Mouse (Mus musculus): Measurements from ENCODE around the gene Nsg1.

The Nsg1 gene

DNA sequence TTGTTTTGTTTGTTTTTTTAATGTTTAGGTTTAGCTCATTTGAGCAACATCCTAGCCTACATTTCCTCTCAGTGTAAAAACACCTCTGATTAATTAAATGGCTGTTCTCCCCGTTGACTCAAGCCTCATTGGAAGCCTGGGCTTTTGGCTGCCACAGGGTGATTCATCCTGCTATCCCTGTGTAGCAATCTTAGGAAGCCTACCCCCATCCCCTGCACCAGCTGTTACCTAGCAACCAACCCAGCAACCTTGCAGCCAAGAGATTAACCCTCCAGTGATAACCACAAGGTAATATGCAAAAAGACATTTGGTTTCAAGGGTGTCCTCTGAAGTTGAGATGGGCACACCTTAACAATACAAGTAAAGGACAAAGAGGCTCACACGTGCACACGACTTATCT is 8.4 kb downstream of the Nsg1 start:
- ATAC-seq (ENCODE audit: insufficient number of reproducible peaks, low FRiP score, low TSS enrichment), result no peak; the same call in 1 of the 2 replicates

DNA sequence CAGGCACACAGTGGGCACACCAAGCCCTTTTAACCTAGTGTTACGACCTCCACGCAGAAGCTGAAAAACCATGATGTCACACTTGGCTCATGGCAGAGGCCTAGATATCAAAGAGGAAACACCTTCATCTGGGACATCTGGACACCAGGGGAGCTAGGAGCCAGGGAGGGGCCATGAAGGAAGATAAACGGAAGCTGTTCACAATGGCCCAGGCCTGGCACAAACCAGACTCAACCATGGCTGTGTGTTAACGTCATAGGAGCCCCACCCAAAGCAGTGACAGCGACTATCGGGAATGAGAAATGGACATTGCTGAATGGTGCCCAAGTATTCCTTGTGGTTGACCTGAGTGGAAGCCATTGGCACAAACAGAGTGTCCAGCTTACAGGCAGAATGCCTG is 13.2 kb downstream of the Nsg1 start:
- no peak for ATAC-seq (ENCODE audit: insufficient number of reproducible peaks, low FRiP score, low TSS enrichment)

DNA sequence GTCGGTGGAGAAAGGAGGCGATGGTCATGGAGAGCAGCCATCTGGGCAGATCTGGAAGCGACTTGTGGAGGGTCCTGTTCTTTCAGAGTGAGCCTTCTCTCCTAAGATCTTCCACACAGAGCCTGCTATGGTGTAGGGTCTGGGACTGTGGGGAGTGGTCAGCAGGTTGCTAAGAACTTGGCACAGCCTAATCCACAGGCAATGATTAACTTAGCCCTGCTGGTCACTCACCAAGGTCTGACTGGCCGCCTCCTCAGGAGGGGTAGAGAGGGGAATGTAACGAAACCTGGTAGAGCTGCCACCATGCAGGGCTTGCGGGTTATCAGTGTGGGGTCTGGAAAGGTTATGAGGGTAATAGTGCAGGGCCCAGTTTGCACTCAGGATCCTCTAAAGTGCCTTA is 18.8 kb downstream of the Nsg1 start:
- no peak for ATAC-seq (ENCODE audit: insufficient number of reproducible peaks, low FRiP score, low TSS enrichment)

DNA sequence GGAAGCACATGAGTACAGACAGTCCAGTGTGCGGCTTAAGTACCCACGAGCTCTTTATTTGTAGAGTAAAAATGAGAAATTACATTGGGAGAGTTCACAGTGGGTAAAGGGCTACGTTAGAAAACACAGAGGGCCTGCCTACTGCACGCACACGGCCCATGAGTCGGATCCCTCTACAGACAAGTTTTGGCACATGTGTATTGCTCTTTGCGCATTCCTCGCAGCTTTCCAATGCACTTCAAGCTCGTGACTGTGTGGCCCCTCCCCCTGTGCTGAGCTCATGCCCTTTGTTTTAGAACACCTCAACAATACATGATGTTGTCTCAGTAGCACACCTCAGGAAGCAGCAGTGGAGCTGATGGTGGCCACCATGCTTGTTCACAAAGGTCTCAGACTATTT is 22.5 kb downstream of the Nsg1 start:
- ATAC-seq (ENCODE audit: insufficient number of reproducible peaks, low FRiP score, low TSS enrichment), result no peak

DNA sequence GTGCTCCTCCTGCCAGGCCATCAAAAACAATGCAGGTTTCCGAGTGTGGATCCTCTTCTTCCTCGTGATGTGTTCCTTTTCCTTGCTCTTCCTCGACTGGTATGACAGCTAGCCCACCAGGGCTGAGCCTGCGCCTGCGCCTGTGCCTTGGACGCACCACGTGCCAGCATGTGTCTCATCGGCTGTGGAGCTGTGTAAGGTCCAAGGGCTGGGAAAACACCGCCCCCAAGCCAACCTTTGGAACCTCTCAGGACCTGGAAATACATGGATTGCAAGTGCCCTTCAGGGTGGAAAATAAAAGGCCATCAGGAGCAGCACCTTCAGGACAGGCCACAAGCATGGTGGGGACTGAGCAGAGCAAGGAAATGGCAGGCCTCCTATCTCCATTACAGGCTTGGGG is 23.5 kb downstream of the Nsg1 start:
- ATAC-seq (ENCODE audit: insufficient number of reproducible peaks, low FRiP score, low TSS enrichment), result no peak

DNA sequence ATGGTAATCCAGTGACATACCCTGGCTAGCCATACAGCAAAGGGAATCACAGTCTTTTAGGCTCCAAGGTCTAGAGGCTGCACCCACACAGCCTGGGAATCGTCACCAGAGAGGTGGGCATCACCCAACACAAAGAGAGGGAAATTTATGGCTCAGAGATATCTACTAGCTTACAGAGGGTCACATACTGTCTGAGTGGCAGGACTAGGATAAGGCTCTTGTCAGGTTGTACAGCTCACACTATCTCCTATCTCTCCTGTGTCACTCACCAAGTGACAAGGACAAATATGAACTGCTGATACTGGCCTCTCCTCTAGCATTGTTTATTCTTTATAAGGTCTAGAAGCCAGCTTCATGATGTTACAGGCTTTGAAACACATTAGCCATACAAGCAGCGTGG is 30.4 kb downstream of the Nsg1 start:
- ATAC-seq (ENCODE audit: insufficient number of reproducible peaks, low FRiP score, low TSS enrichment), result no peak

DNA sequence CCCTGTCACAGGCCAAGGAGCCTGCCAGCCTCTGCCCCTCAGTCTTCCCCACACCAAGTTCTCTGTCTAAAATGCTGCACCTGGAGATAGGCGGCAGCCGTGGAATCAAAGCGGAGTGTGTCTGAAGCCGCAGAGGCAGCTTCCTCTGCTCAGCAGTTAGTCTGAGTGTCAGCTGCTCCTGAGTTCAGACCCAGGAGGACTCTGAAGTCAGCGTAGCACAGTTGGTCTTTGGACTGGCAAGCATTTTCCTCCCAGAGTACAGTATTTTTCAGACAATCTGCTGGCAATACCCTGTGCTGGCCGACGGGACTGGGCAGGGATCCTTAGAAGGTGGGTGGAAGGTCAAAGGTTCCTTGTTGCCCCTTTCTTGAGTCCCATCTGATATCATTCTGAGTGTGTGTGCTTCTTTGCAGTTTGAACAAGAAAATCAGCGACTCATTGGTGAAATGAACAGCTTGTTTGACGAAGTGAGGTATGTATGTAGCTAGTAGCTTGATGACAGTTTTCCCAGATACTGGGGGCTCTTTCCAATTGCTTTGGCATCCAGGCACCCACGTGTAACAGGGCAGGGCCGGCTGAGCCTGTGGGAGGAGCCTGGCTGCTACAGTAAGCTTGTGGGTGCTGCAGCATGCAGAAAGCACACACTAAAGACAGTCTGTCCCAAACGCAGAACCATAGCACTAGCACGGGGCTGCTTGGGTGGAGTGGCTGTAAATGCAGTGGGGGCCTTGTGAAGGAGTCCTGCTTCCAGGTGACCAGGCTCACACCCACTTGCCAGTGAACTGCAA is 33.0 kb downstream of the Nsg1 start:
- no peak for ATAC-seq (ENCODE audit: insufficient number of reproducible peaks, low FRiP score, low TSS enrichment)

DNA sequence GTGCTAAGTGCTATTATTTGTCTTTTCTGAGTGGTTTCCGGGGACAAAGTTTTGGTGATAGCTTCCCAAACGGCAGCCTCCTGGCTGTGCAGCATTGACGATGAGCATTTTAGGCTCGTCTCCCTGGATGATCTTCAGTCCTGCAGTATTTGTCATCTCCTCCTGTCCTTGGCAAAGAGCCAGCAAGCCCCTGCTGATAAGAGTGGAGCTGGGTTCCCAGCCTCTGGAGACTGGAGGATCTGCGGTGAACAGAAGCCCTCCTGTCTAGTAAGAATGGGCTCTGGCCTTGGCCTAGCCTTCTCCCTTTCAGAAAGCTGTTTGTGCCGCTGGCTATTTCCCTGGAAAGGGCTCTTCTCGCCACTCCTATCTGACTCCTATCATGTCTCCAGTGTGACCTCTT is 38.0 kb downstream of the Nsg1 start:
- no peak for ATAC-seq (ENCODE audit: insufficient number of reproducible peaks, low FRiP score, low TSS enrichment)

DNA sequence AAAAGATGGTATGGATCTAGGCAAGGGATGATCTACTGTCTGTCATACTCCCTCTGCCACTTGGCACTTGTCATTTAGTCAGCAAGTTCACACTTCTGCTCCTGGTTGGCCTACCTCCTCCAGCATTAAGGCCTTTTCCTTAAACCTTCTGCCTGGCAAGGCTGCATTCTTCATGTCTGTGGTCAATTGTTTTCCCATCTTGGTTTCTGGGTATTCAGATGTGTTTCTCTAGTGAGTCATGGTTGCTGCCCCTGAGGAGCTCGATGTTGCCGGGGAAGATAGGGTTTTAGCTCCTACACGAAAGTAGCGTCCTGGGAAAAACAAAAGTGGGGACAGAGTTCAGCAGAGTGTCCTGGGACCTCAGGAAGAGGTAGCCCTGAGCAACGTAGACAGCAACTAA is 40.4 kb downstream of the Nsg1 start:
- no peak for ATAC-seq (ENCODE audit: insufficient number of reproducible peaks, low FRiP score, low TSS enrichment)

DNA sequence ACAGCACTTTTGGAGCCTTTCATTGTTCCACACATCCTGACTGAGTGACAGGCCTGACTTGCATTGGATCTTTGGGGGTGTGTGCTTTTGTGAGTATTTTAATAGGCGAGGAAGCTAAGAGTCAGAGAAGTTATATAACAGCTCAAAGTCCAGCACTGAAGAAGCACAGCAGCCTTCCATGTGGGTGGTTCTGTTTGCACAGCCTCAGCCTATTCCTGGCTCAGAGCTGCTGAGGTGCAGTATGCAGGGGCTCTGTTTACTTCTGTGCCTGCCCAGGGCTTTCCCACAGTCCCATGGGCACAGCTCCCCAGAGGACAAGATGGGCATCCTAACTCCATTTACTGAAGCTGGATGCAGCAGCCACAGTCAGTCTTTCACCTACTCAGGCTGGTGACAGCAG is 42.7 kb downstream of the Nsg1 start:
- ATAC-seq (ENCODE audit: insufficient number of reproducible peaks, low FRiP score, low TSS enrichment), result 0 out of 2 replicates have a peak, but pooled peaks have one; percentile 26

DNA sequence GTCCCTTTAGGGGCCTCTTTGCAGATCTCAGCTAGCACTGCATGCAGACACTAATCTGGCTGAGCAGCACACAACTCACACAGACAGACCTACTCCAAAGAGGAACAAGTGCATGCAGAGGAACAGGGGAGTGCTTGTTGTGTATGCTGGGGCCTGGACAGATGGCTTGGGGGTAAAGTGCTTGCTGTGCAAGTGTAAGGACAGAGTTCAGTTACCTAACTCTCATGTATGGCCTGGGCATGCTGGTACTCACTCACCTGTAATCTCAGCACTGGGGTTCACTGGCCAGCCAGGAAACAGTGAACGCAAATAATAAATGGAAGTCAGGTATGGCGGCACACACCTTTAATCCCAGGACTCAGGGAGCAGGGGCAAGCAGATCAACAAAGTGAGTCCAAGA is 45.2 kb downstream of the Nsg1 start:
- ATAC-seq (ENCODE audit: insufficient number of reproducible peaks, low FRiP score, low TSS enrichment), result no peak

DNA sequence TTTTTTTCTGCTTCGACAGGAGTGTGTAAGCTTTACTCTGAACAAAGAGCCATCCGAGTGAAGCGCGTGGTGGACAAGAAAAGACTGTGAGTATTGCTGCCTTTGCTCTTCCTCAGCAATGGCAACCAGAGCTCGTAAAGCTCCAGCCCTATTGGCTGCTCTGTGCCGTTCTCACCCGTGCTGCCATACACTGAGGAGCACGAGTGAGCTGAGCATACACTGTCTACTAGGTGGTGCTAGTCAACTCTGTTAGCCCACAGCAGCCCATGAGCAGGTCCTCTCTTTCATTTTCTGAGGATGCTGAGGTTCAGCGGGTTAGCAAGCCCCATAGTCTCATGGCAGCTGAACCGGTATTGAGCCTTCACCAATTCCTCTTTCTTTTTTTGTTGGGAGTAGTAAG is 52.9 kb downstream of the Nsg1 start:
- no peak for ATAC-seq (ENCODE audit: insufficient number of reproducible peaks, low FRiP score, low TSS enrichment)

DNA sequence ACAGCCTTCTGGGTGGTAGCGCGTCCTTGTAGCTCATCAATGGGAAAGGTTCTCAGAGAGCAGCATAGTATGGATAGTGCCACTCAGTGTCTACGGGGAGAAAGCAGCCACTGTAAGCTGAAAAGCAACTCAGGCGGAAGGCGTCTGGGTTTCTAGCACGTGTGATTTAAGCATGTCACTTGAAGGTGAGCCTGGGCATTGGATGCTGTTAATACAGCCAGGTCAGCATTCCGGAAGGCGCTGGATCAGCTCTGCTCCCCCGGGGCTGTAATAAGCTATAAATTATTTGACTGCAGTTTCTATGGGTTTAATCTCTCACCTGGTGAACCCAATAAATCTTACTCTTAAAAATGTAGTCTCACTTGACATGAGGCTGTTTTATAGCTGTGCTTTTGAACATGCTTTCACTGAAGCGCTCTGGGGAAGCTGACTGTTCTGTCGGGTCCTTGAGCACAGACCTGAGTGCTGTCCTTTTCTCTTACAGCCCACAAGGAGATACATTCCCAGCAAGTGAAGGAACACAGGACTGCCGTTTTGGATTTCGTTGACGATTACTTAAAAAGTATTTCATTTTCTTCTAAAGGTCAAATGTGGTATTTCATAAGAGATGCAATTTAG is 53.5 kb downstream of the Nsg1 start:
- ATAC-seq (ENCODE audit: insufficient number of reproducible peaks, low FRiP score, low TSS enrichment), result no peak

DNA sequence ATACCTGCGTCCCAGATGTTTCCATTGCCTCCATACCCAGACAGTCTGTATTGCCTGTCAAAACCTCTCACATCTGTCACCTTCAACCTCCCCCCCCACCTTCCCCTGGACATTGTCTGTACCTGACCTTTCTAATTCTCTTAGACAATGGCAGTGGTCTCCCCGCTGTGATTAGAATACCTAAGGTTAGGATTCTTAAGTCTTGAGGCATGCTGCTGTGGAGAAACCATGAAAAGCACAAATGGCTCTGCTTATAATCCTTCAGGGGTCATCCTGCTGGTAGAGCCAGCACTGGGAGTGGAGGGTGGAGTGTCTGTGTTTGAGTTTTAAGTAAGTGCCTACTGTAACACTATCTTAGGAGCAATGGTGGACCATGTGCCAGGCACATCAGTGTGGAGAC is 56.8 kb downstream of the Nsg1 start:
- ATAC-seq (ENCODE audit: insufficient number of reproducible peaks, low FRiP score, low TSS enrichment), result no peak

DNA sequence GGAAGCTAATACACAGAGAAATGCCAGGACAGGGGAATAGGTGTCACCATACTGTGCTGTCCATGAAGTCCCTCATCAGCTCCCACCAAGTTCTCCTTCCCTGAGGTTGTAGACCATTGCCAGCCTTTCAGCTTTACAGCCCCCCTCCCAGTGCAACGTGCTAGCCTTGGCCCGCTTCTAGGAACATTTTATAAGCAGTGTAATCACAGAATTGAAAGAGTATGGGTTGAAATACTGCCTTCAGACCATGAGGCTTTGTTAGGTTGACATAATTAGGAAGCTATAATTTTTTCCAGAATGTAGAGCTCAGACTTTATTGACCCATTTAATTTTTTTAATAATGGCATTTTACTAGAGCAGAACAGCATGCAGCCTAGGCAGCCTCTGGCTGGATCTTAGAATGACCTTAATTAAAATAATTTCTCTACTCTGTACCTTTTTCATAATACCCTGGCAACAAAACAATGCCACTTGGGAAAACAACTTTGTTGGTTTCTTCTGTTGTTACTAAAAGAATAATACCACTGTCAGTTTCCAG is 60.5 kb downstream of the Nsg1 start:
- ATAC-seq (ENCODE audit: insufficient number of reproducible peaks, low FRiP score, low TSS enrichment), result no peak

DNA sequence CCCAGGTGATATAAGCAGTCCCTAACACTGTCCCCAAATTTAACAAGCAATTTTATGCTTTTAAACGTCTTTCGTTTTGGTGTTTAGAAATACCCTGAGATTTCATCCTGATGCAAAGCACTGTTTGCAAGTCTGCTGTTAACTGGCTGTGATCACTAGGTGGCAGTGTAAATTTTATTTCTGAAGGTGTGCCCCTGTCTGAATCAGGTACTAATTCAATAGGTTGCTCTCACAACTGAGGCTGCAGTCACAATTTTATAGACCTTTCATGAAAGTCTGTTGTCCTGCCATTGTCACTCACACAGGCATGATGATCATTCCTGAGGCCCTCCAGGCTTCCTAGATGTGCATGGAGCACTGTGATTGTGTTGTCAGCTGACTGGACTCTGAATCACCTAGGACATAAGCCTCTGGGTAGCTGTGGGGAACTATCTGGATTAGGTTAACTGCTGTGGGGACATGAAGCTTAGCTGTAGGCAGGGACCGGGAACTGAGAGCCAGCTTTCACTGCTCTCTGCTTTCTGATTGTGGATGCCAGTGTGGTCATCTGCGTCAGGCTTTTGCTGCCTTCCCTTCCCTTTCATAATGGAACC is 62.1 kb downstream of the Nsg1 start:
- 0 out of 2 replicates have a peak, but pooled peaks have one; percentile 54 for ATAC-seq (ENCODE audit: insufficient number of reproducible peaks, low FRiP score, low TSS enrichment)

DNA sequence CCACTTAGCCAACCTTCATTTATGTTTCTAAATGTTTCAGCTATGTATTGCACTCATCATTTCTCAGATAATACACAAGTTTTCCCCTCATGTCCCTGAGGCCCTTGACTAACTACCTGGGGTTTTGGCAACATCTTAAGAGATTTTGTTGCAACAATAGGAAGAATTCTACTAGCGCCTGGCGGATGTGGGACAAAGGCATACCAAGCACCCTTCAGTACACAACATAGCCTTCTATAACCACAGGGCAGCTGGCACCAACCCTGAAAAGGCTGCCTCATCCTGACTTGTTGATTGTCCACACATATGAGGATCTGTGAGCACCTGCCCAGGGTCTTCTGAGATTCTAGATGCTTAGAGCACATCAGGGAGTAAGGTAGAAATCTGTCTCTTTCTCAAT is 65.4 kb downstream of the Nsg1 start:
- no peak for ATAC-seq (ENCODE audit: insufficient number of reproducible peaks, low FRiP score, low TSS enrichment)

DNA sequence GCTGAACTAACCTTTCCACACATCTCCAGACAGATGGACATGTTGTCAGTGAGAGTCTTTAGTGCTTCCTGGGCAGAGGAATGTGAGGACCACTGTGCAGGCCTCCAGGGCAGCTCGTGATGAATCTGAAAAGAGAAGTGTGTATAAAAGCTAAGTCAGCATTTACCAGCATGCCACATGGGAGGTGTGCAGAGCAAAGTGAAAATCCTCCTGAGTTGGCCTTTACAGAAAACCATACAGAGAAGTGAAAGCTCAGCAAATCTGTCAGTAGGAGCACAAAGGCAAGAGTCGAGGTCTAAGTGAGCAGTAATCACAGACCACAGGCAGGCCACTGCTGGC is 67.8 kb downstream of the Nsg1 start:
- no peak for ATAC-seq (ENCODE audit: insufficient number of reproducible peaks, low FRiP score, low TSS enrichment)

DNA sequence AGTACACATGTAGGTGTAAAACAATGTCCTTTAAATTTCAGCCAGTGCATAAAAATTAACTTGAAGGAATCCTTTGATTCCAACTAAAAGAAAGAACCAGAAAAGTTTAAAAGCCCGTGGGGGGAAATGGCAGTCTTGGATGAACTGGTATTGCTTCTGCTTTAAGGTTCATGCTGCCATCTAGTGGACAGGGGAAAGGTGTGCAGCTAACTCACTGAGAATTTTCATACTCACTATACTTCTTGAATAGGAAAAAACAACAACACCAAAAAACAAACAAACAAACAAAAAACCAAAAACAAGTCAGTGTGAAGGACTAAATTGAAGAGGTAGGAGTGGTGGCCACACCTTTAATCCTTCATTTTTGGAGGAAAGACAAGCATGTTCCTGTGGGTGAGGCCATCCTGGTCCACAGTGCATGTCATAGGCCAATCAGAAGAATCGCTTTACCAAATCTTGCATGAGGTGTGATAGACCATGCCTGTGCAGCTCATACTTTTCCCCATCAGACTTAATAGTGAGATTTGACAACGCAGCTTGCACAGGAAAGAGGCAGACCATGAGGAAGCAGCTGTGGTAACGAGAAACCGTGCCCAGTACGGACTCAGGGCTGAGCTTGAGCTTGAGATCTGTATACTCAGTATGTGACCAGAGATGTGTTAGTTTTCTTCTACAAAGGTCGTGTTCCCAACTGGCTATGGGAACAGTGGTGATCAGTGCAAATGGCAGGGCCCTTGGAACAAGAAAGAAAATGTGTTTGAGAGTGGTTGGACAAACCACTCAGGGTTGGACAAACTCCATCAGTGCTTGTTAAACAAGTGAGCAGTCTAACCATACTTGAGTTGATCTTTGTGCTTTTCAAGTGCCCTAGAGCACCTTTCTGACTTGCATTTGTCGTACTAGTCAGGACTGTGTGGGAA is 68.4 kb downstream of the Nsg1 start:
- 0 out of 2 replicates have a peak, but pooled peaks have one; percentile 38 for ATAC-seq (ENCODE audit: insufficient number of reproducible peaks, low FRiP score, low TSS enrichment)

DNA sequence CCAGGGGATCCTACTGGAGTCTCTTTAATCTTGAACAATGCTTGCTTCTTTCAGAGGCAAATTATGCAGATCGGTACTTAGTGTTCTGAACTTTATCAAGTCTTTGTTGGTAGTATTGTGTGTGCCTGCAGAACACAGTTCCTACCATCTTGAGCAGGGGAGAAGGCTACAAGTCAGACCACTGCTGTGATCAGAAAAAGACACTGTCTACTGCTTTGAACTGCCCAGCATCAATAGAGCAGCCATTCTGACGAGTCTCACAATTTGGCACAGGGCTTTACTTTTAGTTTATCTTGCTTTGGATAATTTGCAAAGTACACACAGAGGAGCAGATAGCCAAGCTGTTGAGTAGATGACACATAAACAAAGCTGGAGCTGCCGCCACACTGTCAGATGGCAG is 69.1 kb downstream of the Nsg1 start:
- no peak for ATAC-seq (ENCODE audit: insufficient number of reproducible peaks, low FRiP score, low TSS enrichment)

DNA sequence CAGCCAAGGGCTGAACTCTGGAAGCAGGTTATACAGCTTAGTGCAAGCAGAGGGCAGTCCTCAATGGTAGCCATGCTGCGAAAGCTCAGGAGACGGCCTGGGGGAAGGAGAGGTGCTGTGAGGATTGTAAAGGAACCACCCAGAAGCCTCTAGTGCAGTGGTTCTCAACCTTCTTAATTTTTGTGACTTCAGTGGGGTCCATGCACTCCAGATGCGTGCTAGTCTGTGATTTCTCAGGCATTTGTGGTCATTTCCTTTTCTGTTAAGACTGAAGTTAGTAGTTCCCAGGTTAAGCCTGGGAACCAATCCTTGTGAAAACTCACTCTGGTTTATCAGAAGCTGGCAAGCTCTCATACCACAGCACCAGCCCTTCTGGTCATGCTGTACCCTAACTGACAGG is 69.6 kb downstream of the Nsg1 start:
- ATAC-seq (ENCODE audit: insufficient number of reproducible peaks, low FRiP score, low TSS enrichment), result no peak
